Mouse (Mus musculus) thymus, postnatal 25 days (tissue): ENCODE measurements at regions not wholly inside any gene's neighbourhood (a gene's known extent, or its start where the extent isn't known, plus 50 kb on each side); places are given as distances from the start of the nearest gene placed in this dataset.

Experiments used
- DNase-seq: peaks from one replicate; pipeline ENCODE4 v3.0.0; 2022

DNA sequence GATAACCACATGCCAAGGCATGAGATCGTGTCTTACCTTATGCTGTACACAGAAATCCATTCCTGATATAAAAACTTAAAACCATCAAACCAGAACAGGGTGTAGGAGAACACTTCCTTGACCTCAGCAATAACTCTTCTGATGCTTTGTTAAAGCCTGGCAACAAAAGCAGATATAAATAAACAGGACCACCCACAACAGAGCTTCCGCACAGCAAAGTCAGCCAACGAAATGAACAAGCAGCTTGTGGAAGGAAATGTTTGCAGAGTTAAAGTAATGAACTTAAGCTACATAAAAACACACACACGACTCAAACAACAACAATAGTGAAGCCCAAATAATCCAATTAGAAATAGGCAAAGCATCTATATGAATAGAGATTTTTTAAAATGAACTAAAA, 54.8 kb upstream of the Bach2 start:
- DNase-seq: no peak

DNA sequence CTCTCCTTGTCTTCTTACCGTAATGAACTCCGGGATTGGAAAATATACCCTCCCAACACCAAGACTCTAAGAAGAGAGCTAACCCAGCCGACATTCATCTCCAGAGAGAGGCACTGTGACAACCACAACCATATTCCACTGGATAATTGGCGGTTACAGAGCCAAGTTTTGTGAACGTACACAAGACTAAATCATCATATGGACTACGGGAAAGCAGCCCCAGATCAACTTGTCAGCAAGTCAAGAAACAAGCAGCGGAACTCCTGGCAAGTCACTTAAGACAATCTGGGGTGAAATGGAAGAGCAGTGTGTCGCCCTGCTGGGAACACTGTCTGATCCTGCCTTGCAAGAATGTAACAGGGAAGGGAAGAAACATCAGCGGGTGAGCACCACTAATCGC, 52.6 kb upstream of the Bach2 start:
- no peak for DNase-seq

DNA sequence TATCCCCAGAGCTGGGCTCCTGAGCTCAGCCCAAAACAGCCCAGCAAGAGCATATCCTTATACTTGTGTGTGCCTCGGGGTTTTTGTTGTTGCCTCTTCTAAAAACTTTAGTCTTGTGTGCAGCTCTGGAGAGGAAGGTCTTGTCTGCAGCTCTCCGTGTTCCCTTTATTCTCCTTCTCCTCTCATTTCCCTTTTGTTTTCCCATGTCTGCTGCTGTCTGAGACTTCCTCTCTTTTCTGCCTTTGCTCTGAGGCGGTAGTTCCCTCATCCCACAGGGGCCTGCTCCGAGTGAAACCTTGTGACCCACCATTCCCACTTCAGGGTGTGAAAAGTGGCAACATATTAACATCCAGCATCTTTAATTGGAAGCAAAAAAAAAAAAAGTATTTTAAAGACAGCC, 51.5 kb upstream of the Bach2 start:
- DNase-seq: no peak

DNA sequence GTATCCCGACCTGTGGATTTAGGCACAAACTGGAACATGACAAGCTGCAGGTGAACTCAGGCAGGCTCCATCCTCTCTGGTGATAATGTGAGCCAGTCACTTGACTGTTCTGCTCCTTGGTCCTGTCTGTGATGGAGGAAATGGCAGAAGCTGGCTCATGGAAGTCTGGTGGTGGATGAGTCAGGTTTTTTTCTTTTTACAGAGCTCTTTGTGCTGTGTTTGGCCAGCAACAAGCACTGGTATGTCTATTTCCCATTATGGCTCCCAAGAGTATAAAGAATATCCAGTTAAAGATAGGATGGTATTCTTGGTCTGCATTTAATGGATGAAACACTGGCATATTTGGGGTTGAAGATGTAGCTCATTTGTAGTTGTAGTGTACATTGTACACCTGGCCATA, 50.5 kb upstream of the Bach2 start:
- no peak for DNase-seq

DNA sequence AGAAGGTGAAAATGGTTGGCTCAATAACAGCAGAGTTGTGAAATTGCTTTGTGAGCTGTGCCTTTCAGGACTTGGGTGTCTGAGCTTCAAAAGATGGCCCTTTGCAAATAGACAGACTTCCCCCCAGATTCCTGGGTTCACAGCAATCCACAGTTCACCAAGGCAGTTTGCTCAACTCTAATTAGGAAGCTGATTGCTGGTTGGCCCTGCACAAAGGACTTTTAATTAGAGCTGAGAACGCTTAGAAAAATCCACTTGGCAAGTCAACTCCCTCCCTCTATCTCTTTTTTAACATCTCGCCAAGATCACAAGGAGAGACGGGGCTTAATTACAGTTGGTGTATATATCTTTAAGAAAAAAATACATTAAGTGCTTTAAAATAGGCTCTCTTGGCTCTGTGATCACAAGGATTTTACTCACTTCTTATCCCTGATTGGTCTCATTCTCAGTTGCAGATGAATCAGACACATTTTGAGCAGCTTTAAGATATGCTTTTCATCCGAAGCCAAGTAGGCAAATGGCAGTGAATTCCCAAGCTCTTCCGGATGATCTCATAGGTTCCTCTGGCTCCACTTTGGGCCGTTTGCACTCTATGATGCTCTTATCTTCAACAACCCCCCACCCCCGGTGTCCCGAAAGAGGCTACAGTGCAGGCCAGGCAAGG, 49.7 kb upstream of the Bach2 start:
- DNase-seq: no peak
